Mouse (Mus musculus): ENCODE measurements at regions not wholly inside any gene's neighbourhood (a gene's known extent, or its start where the extent isn't known, plus 50 kb on each side); places are given as distances from the start of the nearest gene placed in this dataset.

GRCm38 (mm10) chr14:28837117-28837516 lies 180.9 kb upstream of the Lrtm1 start:
- H3K9me3 ChIP-seq = no peaks in the 10 kb centered on the region
- no peak overlapping the region for H3K27ac ChIP-seq
- no peak for ATAC-seq (ENCODE audit: insufficient number of reproducible peaks, insufficient read depth, low FRiP score, low TSS enrichment, low read depth)
- no peak overlapping the region for H3K4me2 ChIP-seq
- no peak overlapping the region for H3K4me3 ChIP-seq (replicated peaks)
- H3K36me3 ChIP-seq = no peaks in the 10 kb centered on the region
- H3K4me1 ChIP-seq (replicated peaks) = peaks cover 6% of the 10 kb centered on the region
- no peak overlapping the region for H3K9ac ChIP-seq (replicated peaks)
- H3K27me3 ChIP-seq = no peaks in the 10 kb centered on the region

GRCm38 (mm10) chr14:28848831-28849590 lies 169.0 kb upstream of the Lrtm1 start:
- no peak overlapping the region for H3K4me3 ChIP-seq (replicated peaks)
- 15% methylated on average over 2 of the region's 2 CpGs for WGBS
- no peak overlapping the region for H3K9ac ChIP-seq (replicated peaks)
- ATAC-seq (ENCODE audit: insufficient number of reproducible peaks, insufficient read depth, low FRiP score, low TSS enrichment, low read depth) = no peak
- no peaks in the 10 kb centered on the region for H3K36me3 ChIP-seq
- no peak overlapping the region for H3K4me2 ChIP-seq
- no peak overlapping the region for H3K27ac ChIP-seq
- 0 out of 2 replicates have a peak, but pooled peaks cover 2% of the 10 kb centered on the region for H3K27me3 ChIP-seq
- peaks cover 7% of the 10 kb centered on the region; the same call in 1 of the 2 replicates for H3K4me1 ChIP-seq (replicated peaks)
- H3K9me3 ChIP-seq = no peaks in the 10 kb centered on the region
